Mouse (Mus musculus): Measurements from ENCODE around the gene Tmem131. TPM values are rescaled to one million over a fixed set of nuclear protein-coding genes. Genes with fewer than 3 reads are reported as not detected.
A peak's percentile ranks its signal among the peaks of the same experiment; 100 is the strongest.

Gene Tmem131
- total and polyA plus RNA-seq, 3 experiments = 13.0 to 30.0 (median 28.1) TPM

DNA sequence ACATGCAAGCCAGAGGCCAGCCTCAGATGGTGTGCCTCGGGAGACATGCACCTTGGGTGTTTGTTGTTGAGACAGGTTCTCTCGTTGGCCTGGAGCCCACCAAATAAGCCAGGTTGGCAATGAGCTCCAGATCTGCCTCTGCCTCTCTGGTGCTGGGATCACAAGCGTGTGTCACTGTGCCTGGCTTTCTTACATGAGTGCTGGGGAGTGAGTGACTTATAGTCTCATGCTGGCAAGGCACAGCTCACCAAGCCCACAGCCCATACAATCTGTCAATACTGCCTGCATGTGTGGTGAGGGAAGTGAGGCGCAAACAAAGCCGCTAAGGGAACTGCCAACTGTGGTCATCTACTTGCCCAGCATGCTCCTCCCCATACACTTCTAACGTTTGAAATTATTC, 39.0 kb downstream of the Tmem131 start:
- WGBS = 65% methylated on average over 6 of the region's 6 CpGs
- Histone ChIP-seq H3K79me2 (replicated peaks; ENCODE audit: control insufficient read depth, insufficient read depth, low read length) (peaks cover 10% of the 10 kb centered on the region), H3K4me1 (ENCODE audit: control insufficient read depth, insufficient read depth, low read length) (peaks cover 10% of the 10 kb centered on the region), H3K9ac (ENCODE audit: low read depth, low read length) (no peak overlapping the region), H3K27me3 (ENCODE audit: control insufficient read depth, insufficient read depth, low read length) (no peaks in the 10 kb centered on the region), H3K36me3 (ENCODE audit: control insufficient read depth, insufficient read depth, low read length) (no peaks in the 10 kb centered on the region; the same call in 1 of the 2 replicates), H3K27ac (no peak overlapping the region; the same call in 1 of the 2 replicates), H3K4me3 (no peak overlapping the region)
- TF ChIP-seq EP300 (IDR thresholded peaks at IDR 0.05; ENCODE audit: insufficient read depth, low read depth, low read length) (no peak), CTCF (IDR thresholded peaks at IDR 0.05) (no peak), POLR2A (IDR thresholded peaks at IDR 0.05; ENCODE audit: insufficient read depth, low read depth, low read length) (no peak)
- intact Hi-C loops (cut with DNase I) = loop anchor here (5.0 kb wide), 1 partner anchor 33 kb away; no protein-coding TSS in a partner anchor
- no peak for DNase-seq

DNA sequence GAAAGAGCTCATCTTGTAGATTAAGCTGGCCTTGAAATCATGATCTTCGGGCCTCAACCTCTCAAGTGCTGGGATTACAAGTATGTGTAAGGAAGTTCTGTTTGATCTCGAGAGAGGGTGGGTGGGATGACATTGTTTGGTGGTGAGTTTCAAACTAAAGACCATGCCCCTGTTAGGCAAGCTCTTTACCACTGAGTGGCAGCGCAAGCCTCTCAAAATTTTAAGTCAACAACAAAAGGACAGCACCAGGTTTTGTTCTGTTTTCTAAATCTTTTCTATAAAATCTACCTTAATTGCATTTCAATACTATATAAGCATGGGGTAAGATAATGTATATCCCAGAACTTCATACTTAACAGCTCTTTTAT, 39.4 kb downstream of the Tmem131 start:
- TF ChIP-seq CTCF (IDR thresholded peaks at IDR 0.05) (peak; percentile 52), EP300 (IDR thresholded peaks at IDR 0.05; ENCODE audit: insufficient read depth, low read depth, low read length) (no peak)
- Histone ChIP-seq H3K4me3 (no peak overlapping the region), H3K27ac (no peak overlapping the region), H3K27me3 (ENCODE audit: control insufficient read depth, insufficient read depth, low read length) (no peaks in the 10 kb centered on the region), H3K36me3 (ENCODE audit: control insufficient read depth, insufficient read depth, low read length) (no peaks in the 10 kb centered on the region; the same call in 1 of the 2 replicates), H3K9ac (ENCODE audit: low read depth, low read length) (no peak overlapping the region), H3K79me2 (replicated peaks; ENCODE audit: control insufficient read depth, insufficient read depth, low read length) (peaks cover 10% of the 10 kb centered on the region), H3K4me1 (ENCODE audit: control insufficient read depth, insufficient read depth, low read length) (peaks cover 10% of the 10 kb centered on the region)
- no peak for DNase-seq
- intact Hi-C loops (cut with DNase I) = loop anchor here (5.0 kb wide), 1 partner anchor 33 kb away; no protein-coding TSS in a partner anchor
- 49% methylated on average over 3 of the region's 3 CpGs for WGBS

DNA sequence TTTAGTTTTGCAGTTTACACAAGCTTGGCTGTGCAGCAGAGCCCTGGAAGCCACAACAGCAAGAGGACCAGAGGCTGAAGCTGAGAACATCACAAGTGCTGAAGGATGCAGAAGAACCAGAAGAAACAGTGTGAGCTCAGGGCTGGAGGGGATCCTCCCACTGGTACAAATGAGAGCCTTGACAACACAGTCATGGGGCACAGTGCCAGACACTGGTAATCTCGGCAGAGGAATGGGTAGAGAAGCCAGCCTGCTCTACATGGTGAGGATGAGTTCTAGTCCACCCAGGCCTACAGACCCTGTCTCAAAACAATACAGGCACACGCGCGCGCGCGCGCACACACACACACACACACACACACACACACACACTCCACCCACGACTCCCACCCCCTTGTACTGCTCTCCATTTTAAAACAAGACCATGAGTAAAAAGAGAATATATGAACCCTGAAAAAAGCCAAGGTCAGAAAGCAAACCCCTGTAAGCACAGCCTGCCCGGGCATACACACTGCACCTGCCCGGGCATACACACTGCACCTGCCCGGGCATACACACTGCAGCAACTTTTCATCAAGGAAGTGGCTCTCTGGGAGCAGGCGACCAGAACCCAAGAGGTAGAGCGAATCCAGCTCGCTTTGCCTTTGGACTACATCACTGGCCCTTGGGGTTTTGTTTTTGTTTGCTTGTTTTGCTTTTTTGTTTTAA, 39.9 kb downstream of the Tmem131 start:
- TF ChIP-seq CTCF (IDR thresholded peaks at IDR 0.05) = no peak
- TF ChIP-seq EP300 (IDR thresholded peaks at IDR 0.05; ENCODE audit: insufficient read depth, low read depth, low read length) = no peak
- TF ChIP-seq POLR2A (IDR thresholded peaks at IDR 0.05; ENCODE audit: insufficient read depth, low read depth, low read length) = no peak
- H3K4me1 ChIP-seq (ENCODE audit: control insufficient read depth, insufficient read depth, low read length) = peaks cover 10% of the 10 kb centered on the region
- DNase-seq = no peak
- no peaks in the 10 kb centered on the region for H3K27me3 ChIP-seq (ENCODE audit: control insufficient read depth, insufficient read depth, low read length)
- WGBS = 87% methylated on average over 15 of the region's 15 CpGs
- H3K4me3 ChIP-seq = no peak overlapping the region
- no peak overlapping the region for H3K9ac ChIP-seq (ENCODE audit: low read depth, low read length)
- H3K27ac ChIP-seq = no peak overlapping the region; the same call in 1 of the 2 replicates
- intact Hi-C loops (cut with DNase I) = loop anchor here (5.0 kb wide), 1 partner anchor 34 kb away; no protein-coding TSS in a partner anchor
- H3K36me3 ChIP-seq (ENCODE audit: control insufficient read depth, insufficient read depth, low read length) = no peaks in the 10 kb centered on the region
- peaks cover 10% of the 10 kb centered on the region for H3K79me2 ChIP-seq (replicated peaks; ENCODE audit: control insufficient read depth, insufficient read depth, low read length)

DNA sequence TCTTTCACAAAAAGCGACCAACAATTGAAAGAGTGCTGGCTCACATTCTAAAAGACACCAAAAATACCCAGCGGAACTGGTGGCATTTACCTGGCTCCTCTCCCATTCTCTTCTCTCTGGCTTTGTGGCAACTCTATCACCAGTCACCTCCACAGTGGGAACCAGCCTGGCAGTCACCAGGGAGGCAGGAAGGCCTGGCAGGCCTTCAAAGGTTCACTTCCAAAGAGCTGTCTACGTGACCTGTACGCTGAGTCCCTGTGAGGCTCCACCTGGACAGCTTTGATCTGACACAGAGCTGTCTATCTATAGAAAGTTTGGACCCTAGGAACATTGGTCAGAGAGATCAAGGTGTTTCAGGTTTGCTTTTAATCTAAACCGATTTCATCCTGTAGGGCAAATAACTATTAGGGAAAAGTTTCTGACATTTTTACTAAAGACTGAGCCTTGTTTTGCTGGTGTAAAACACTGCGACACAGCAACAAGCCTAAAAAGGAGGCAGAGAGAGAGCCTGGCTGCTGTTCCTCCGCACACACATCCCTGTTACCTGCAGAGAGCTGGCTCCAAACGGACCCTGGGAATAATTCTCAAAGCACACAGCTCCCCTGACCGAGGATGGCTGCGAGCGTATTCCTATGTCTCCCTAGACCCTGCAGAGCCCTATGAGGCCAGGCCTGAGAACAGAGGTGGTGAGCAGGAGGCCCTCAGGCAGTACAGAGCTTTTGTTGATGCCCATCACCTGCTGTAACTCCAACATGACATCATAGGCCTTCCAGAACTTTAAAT, 40.7 kb downstream of the Tmem131 start:
- Histone ChIP-seq H3K4me1 (ENCODE audit: control insufficient read depth, insufficient read depth, low read length) (peaks cover 12% of the 10 kb centered on the region), H3K4me3 (no peak overlapping the region), H3K27me3 (ENCODE audit: control insufficient read depth, insufficient read depth, low read length) (no peaks in the 10 kb centered on the region), H3K9ac (ENCODE audit: low read depth, low read length) (no peak overlapping the region), H3K79me2 (replicated peaks; ENCODE audit: control insufficient read depth, insufficient read depth, low read length) (peaks cover 11% of the 10 kb centered on the region), H3K27ac (peak overlapping the region; percentile 36), H3K36me3 (ENCODE audit: control insufficient read depth, insufficient read depth, low read length) (no peaks in the 10 kb centered on the region)
- no peak for TF ChIP-seq POLR2A (IDR thresholded peaks at IDR 0.05; ENCODE audit: insufficient read depth, low read depth, low read length)
- TF ChIP-seq EP300 (IDR thresholded peaks at IDR 0.05; ENCODE audit: insufficient read depth, low read depth, low read length) = 0 out of 2 replicates have a peak, but pooled peaks have one; percentile 30
- no peak for TF ChIP-seq CTCF (IDR thresholded peaks at IDR 0.05)
- intact Hi-C loops (cut with DNase I) = loop anchor here (5.0 kb wide), 1 partner anchor 35 kb away; no protein-coding TSS in a partner anchor
- WGBS = 68% methylated on average over 11 of the region's 11 CpGs
- DNase-seq = peak; percentile 47 to 65

DNA sequence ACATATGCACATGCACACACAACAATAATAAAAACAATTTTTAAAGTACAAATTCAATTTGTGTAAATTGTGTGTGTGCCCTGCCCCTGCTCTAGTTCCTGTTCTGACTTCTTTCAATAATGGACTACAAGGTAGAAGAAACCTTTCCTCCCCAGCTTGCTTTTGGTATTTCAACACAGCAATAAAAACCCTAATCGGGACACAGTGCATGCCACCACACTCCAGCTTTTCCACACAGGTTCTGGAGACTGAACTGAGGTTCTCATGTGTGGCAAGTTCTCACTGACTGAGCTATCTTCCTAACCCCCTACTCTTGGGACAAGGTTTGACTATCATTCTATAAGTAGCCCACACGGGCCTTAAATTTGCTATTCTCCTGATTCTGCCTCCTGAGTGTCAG, 43.8 kb downstream of the Tmem131 start:
- peaks cover 12% of the 10 kb centered on the region for H3K4me1 ChIP-seq (ENCODE audit: control insufficient read depth, insufficient read depth, low read length)
- peaks cover 9% of the 10 kb centered on the region for H3K79me2 ChIP-seq (replicated peaks; ENCODE audit: control insufficient read depth, insufficient read depth, low read length)
- intact Hi-C loops (cut with DNase I) = loop anchor here (5.0 kb wide), 1 partner anchor 38 kb away; no protein-coding TSS in a partner anchor
- no peak overlapping the region for H3K27ac ChIP-seq
- WGBS = 82% methylated on average over 2 of the region's 2 CpGs
- no peak overlapping the region for H3K9ac ChIP-seq (ENCODE audit: low read depth, low read length)
- DNase-seq = no peak
- H3K27me3 ChIP-seq (ENCODE audit: control insufficient read depth, insufficient read depth, low read length) = no peaks in the 10 kb centered on the region
- no peaks in the 10 kb centered on the region for H3K36me3 ChIP-seq (ENCODE audit: control insufficient read depth, insufficient read depth, low read length)
- no peak overlapping the region for H3K4me3 ChIP-seq
- no peak for TF ChIP-seq CTCF (IDR thresholded peaks at IDR 0.05)
- no peak for TF ChIP-seq POLR2A (IDR thresholded peaks at IDR 0.05; ENCODE audit: insufficient read depth, low read depth, low read length)
- no peak for TF ChIP-seq EP300 (IDR thresholded peaks at IDR 0.05; ENCODE audit: insufficient read depth, low read depth, low read length)
